Mouse (Mus musculus) inflammation-experienced regulatory T-cells (primary cell): Measurements from ENCODE around the gene Zfp626. TPM values are rescaled to one million over a fixed set of nuclear protein-coding genes. Genes with fewer than 3 reads are reported as not detected.

Experiments
- polyA plus RNA-seq, 2 experiments: library from polyadenylated mRNA; unstranded; fragments of 100-300 nt; shearing (Covaris generic); gene quantifications; one replicate each; pipeline ENCODE4 v1.2.1; 2017

Zfp626 gene
- 1 to 10 TPM; 2.4 to 5.6 TPM for polyA plus RNA-seq

DNA sequence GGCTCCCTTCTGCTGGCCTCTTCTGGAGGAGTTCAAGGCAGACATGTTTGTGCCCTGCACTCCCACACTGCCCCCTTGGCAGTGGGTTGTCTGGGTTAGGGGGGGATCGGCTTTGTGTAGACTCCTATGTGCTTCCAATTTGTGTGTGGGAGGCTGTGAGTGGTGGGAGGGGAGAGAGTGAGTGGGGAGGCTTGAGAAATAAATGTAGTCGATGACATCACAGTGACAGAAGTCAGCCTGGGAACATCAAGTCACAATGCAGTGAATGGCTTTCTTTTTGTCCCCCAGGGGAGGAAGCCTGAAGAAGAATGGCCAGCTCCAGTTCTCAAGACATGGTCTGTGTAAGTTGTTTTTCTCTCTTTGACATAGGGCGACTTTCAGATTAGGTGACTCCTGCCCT lies at the start of gene Zfp626:
Zfp626 (plus strand) TSS at position 301 of the 400 bp plus-strand sequence.

DNA sequence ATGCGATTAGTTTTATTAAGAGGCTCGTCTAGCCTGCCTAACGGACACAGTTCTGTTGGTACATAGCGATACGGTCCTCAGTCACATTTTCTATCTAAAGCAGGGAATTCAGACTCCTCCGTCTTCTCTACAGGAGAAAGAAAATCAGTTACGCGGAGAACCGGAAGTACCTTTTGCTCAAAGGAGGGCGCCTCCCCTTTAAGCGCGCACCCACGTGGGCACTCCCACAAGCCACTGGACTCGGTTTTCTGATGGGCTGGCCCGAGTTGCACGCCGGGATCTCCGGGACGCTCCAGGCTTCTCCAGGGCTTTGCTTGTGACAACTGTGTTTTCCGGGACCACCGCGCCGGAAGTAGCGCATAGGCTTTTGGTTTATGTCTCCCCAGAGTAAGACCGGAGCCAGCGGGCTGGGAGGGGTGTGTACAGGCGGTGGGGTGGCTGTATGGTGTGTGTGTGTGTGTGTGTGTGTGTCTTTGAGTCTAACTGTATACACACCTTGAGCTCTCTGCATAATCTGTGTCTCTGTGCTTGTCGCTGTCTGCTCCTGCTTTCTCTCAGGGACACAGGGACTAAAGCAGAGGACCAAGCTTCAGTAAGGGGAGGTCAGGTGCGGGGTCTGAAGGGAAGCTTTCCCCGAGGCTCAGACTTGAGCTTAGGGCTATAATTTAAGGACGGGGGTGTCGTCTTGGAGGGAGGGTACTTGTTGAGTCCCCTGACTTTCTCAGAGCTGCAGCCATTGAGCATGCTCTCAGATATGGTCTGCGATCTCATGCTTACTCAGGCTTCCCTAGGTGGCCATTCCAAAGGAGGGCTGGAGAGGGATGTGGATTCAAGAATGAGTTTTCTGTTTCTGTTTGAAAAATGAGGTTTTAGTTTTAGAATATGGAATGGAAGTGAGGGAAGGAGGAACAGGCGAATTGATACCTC lies 31.6 kb downstream of the Zfp626 start, which contains the start of gene Zfp59:
Zfp59 (plus strand) TSS at position 285 of the 927 bp plus-strand sequence.

DNA sequence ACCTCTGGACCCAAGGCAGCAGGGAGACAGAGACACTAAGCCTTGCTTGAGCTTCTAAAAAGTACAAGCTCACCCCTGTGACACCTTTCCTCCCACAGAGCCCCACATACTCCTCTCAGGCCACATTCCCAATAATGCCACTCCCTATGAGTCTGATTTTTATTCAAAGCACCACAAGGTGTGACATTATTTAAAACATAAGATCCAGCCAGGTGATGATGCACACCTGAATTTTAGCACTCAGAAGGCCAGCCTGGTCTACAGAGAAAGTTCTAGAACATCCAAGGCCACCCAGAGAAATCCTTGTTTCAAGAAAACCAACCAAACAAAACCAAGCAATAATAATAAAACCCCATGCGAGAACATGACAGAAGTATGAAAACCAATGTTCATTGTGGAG lies 50.2 kb downstream of the Zfp626 start, which contains the start of gene Zfp607a:
Zfp607a (plus strand) TSS at position 301 of the 400 bp plus-strand sequence.

Other genes starting within 250 kb of the Zfp626 start
- gene Akt2, start 215.6 kb upstream of the Zfp626 start, polyA plus RNA-seq, result 10 to 100 TPM; 74.8 to 82.4 TPM
- under 1 TPM in 1 of 2 experiments, not detected in 1; 0.53 TPM for gene Ttc9b, start 153.3 kb upstream of the Zfp626 start, polyA plus RNA-seq
- gene Map3k10, start 132.6 kb upstream of the Zfp626 start, polyA plus RNA-seq, result 10 to 100 TPM; 15.6 to 22.0 TPM
- 1 to 10 TPM; 4.7 to 6.7 TPM for gene Zfp607b, start 117.9 kb upstream of the Zfp626 start, polyA plus RNA-seq
- 10 to 100 TPM; 13.8 to 22.1 TPM for gene Zfp60, start 75.8 kb upstream of the Zfp626 start, polyA plus RNA-seq
- 1 to 10 TPM; 7.5 to 9.3 TPM for gene Zfp59, start 31.4 kb downstream of the Zfp626 start, polyA plus RNA-seq
- 10 to 100 TPM; 10.3 to 11.6 TPM for gene Zfp607a, start 50.3 kb downstream of the Zfp626 start, polyA plus RNA-seq
- gene Zfp974, start 122.3 kb downstream of the Zfp626 start, polyA plus RNA-seq, result 1 to 10 TPM; 6.5 to 9.6 TPM
- gene Zfp780b, start 172.0 kb downstream of the Zfp626 start, polyA plus RNA-seq, result 10 to 100 TPM; 11.7 to 12.2 TPM
- 1 to 10 TPM; 7.3 to 8.3 TPM for gene Zfp850, start 206.9 kb downstream of the Zfp626 start, polyA plus RNA-seq
- gene Psmc4, start 242.9 kb downstream of the Zfp626 start, polyA plus RNA-seq, result 100 to 1,000 TPM; 190 to 197 TPM